Mouse (Mus musculus): Measurements from ENCODE around the gene Acox1. TPM values are rescaled to one million over a fixed set of nuclear protein-coding genes. Genes with fewer than 3 reads are reported as not detected.
A peak's percentile ranks its signal among the peaks of the same experiment; 100 is the strongest.

Gene Acox1
- polyA plus RNA-seq, 1 experiment from 2014 or later: 98.9 TPM

DNA sequence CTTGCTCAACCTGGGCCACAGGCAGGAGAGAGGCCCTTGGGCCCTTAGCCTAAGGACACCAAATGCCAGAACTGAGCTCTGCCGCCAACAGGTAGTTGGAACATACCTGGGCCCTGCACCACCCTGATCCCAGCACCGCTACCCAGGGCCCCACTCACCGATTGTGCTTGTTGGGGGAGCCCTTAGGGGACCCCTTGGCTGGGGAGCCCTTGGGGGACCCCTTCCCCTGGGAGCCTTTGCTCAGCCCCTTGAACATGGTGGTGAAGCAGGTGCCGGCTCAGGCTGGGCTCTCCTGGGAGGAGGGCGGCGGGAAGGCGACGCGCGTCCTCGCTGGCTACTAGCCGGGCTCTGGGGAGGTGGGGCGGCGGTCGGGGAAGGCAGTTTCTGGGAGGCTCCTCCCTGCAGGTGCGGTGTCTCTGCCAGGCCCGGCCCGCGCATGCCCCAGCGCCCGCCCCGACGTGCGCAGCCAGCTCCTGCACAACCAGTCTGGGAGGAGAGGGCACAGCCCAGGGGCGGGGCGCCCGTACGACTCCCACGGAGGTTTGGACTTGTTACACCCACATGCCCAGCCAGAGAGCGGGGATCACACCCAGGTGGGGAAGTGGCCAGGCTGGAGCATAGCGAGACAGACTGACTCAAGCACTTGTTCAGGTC is 39.0 kb upstream of the Acox1 start, which contains the start of gene Evpl:
Evpl (minus strand) TSS at position 336 of the 654 bp plus-strand sequence.
- Histone ChIP-seq H3K9ac (ENCODE audit: low read depth, low read length) (0 out of 2 replicates have a peak within 1 kb of the TSS, but pooled peaks have one; percentile 34), H3K4me3 (ENCODE audit: low read depth, low read length) (peak within 1 kb of the TSS; percentile 31), H3K4me1 (replicated peaks; ENCODE audit: control insufficient read depth, insufficient read depth, low read length) (peaks cover 7% of the 10 kb centered on the region), H3K36me3 (ENCODE audit: control insufficient read depth, insufficient read depth) (no peaks in the 10 kb centered on the region), H3K9me3 (ENCODE audit: control insufficient read depth) (no peaks in the 10 kb centered on the region), H3K27ac (ENCODE audit: low read depth, low read length) (no peak within 1 kb of the TSS), H3K27me3 (replicated peaks; ENCODE audit: control insufficient read depth, insufficient read depth, low read length) (no peaks in the 10 kb centered on the region), H3K4me2 (replicated peaks; ENCODE audit: low read depth) (peak within 1 kb of the TSS; percentile 69)
- peak; percentile 94 for ATAC-seq
- no peak for TF ChIP-seq CTCF (IDR thresholded peaks at IDR 0.05; ENCODE audit: low read depth)
- WGBS: 11% methylated on average over 31 of the region's 31 CpGs

DNA sequence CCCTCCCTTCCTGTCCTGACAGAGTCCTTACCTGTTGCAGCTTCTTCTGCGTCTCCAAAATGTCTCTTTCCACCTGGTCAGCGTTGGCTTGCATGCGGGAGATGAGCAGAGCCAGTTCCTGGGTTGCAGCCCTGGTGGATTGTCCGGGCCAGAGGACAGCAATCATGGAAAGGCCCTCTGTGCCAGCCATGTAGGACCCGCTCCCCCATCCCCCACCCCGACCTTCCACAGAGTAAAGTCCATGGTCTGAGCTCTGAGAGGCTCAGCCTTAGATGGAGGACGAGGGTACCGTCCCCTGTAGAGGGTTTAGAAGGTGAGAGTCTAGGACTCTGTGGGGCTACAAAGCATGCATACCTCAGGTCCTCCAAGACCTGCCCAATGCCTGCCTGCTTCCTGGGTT is 36.1 kb upstream of the Acox1 start:
- Histone ChIP-seq H3K9me3 (ENCODE audit: control insufficient read depth) (no peaks in the 10 kb centered on the region), H3K27me3 (replicated peaks; ENCODE audit: control insufficient read depth, insufficient read depth, low read length) (no peaks in the 10 kb centered on the region), H3K27ac (ENCODE audit: low read depth, low read length) (no peak overlapping the region), H3K9ac (ENCODE audit: low read depth, low read length) (no peak overlapping the region), H3K4me2 (replicated peaks; ENCODE audit: low read depth) (no peak overlapping the region), H3K4me1 (replicated peaks; ENCODE audit: control insufficient read depth, insufficient read depth, low read length) (no peaks in the 10 kb centered on the region), H3K36me3 (ENCODE audit: control insufficient read depth, insufficient read depth) (no peaks in the 10 kb centered on the region), H3K4me3 (ENCODE audit: low read depth, low read length) (no peak overlapping the region)
- no peak for TF ChIP-seq CTCF (IDR thresholded peaks at IDR 0.05; ENCODE audit: low read depth)
- WGBS: 86% methylated on average over 8 of the region's 8 CpGs
- ATAC-seq: no peak

DNA sequence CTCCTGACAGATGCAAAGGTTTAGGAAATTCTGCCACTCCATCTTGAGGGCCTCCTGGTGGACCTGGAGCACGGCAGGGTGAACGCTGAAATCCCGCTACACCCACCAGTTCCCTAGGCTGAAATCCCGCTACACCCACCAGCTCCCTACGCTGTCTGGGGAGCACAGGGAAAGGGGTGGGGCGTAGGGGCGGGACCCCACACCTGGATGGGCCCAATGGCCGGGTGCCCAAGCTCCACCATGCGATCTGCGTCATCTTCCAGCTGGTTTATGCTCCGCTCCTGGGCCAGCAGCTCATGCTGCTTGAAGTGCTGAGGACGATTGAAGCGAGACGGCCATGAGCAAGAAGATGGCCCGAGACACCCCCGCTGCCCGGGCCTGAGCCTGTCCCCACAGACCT is 33.6 kb upstream of the Acox1 start:
- H3K4me3 ChIP-seq (ENCODE audit: low read depth, low read length): no peak overlapping the region
- no peak for ATAC-seq
- no peak for TF ChIP-seq CTCF (IDR thresholded peaks at IDR 0.05; ENCODE audit: low read depth)
- H3K4me2 ChIP-seq (replicated peaks; ENCODE audit: low read depth): no peak overlapping the region
- H3K36me3 ChIP-seq (ENCODE audit: control insufficient read depth, insufficient read depth): no peaks in the 10 kb centered on the region
- H3K27ac ChIP-seq (ENCODE audit: low read depth, low read length): no peak overlapping the region
- 51% methylated on average over 17 of the region's 17 CpGs for WGBS
- no peaks in the 10 kb centered on the region for H3K9me3 ChIP-seq (ENCODE audit: control insufficient read depth)
- no peaks in the 10 kb centered on the region for H3K4me1 ChIP-seq (replicated peaks; ENCODE audit: control insufficient read depth, insufficient read depth, low read length)
- no peak overlapping the region for H3K9ac ChIP-seq (ENCODE audit: low read depth, low read length)
- H3K27me3 ChIP-seq (replicated peaks; ENCODE audit: control insufficient read depth, insufficient read depth, low read length): no peaks in the 10 kb centered on the region

DNA sequence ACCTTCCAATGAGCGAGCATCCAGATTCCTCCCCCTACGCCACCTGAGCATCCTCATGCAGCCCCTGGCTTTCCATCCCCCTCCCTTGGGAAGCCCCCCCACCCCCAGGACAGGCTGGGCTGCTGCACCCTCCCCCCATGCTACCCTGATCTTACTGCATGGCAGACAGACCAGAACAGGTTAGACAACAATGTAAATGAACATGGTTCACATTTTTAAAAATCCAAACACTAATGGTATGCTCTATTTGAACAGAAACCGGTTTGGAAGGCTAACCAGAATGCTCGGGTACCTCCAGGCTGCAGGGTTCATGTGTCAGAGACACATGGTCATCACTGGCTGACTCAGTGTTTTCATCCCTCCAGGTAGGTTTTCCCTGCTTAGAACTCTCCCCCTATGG is 29.9 kb upstream of the Acox1 start:
- Histone ChIP-seq H3K4me3 (ENCODE audit: low read depth, low read length) (no peak overlapping the region), H3K27me3 (replicated peaks; ENCODE audit: control insufficient read depth, insufficient read depth, low read length) (no peaks in the 10 kb centered on the region), H3K9ac (ENCODE audit: low read depth, low read length) (no peak overlapping the region), H3K4me1 (replicated peaks; ENCODE audit: control insufficient read depth, insufficient read depth, low read length) (no peaks in the 10 kb centered on the region), H3K4me2 (replicated peaks; ENCODE audit: low read depth) (no peak overlapping the region), H3K9me3 (ENCODE audit: control insufficient read depth) (no peaks in the 10 kb centered on the region), H3K36me3 (ENCODE audit: control insufficient read depth, insufficient read depth) (peaks cover 10% of the 10 kb centered on the region; the same call in 1 of the 2 replicates), H3K27ac (ENCODE audit: low read depth, low read length) (no peak overlapping the region)
- ATAC-seq: no peak
- TF ChIP-seq CTCF (IDR thresholded peaks at IDR 0.05; ENCODE audit: low read depth): no peak
- WGBS: 61% methylated on average over 4 of the region's 4 CpGs

DNA sequence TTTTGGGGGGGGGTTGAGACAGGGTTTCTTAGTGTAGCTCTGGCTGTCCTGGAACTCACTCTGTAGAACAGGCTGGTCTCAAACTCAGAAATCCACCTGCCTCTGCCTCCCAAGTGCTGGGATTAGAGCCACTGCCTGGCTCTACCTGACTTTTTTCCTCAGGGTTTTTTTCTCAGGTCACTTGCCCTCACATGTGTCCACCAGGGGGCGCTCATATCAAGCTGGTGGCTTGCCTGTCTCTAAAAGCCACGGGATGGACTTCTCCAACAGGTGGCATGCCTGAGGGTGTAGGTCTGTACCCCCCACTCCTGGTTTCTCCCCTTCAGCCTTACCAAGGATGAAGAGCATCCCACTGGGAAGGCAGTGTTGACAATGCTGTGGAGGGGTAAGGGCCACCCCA is 27.6 kb upstream of the Acox1 start:
- no peak overlapping the region for H3K4me2 ChIP-seq (replicated peaks; ENCODE audit: low read depth)
- WGBS: 0% methylated on average over 2 of the region's 2 CpGs
- ATAC-seq: peak; percentile 25; the same call in 1 of the 2 replicates
- no peaks in the 10 kb centered on the region for H3K9me3 ChIP-seq (ENCODE audit: control insufficient read depth)
- H3K27me3 ChIP-seq (replicated peaks; ENCODE audit: control insufficient read depth, insufficient read depth, low read length): no peaks in the 10 kb centered on the region
- no peaks in the 10 kb centered on the region for H3K4me1 ChIP-seq (replicated peaks; ENCODE audit: control insufficient read depth, insufficient read depth, low read length)
- peaks cover 17% of the 10 kb centered on the region; the same call in 1 of the 2 replicates for H3K36me3 ChIP-seq (ENCODE audit: control insufficient read depth, insufficient read depth)
- peak; percentile 98 for TF ChIP-seq CTCF (IDR thresholded peaks at IDR 0.05; ENCODE audit: low read depth)
- no peak overlapping the region for H3K4me3 ChIP-seq (ENCODE audit: low read depth, low read length)
- no peak overlapping the region for H3K9ac ChIP-seq (ENCODE audit: low read depth, low read length)
- H3K27ac ChIP-seq (ENCODE audit: low read depth, low read length): no peak overlapping the region

DNA sequence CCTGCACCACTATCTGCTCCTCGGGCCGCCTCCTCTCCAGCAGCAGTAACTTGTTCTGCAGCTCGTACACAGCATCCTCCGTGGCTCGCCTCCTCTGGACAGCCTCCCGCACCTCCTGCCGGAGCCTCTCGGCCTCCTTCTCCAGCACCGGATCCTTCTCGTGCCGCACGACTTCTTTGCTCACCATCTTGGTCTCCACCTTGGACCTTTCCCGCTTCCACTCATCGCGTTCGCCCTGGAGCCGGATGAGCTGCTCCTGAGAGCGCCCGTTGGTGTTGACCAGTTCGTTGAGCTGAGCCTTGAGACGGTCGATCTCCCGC is 23.9 kb upstream of the Acox1 start:
- 30% methylated on average over 23 of the region's 23 CpGs for WGBS
- H3K9ac ChIP-seq (ENCODE audit: low read depth, low read length): no peak overlapping the region; the same call in 1 of the 2 replicates
- peaks cover 5% of the 10 kb centered on the region; the same call in 1 of the 2 replicates for H3K27me3 ChIP-seq (replicated peaks; ENCODE audit: control insufficient read depth, insufficient read depth, low read length)
- peaks cover 17% of the 10 kb centered on the region; the same call in 1 of the 2 replicates for H3K36me3 ChIP-seq (ENCODE audit: control insufficient read depth, insufficient read depth)
- no peak for TF ChIP-seq CTCF (IDR thresholded peaks at IDR 0.05; ENCODE audit: low read depth)
- peaks cover 8% of the 10 kb centered on the region for H3K4me1 ChIP-seq (replicated peaks; ENCODE audit: control insufficient read depth, insufficient read depth, low read length)
- no peak for ATAC-seq
- H3K4me3 ChIP-seq (ENCODE audit: low read depth, low read length): peak overlapping the region; percentile 9
- no peak overlapping the region for H3K27ac ChIP-seq (ENCODE audit: low read depth, low read length)
- H3K4me2 ChIP-seq (replicated peaks; ENCODE audit: low read depth): peak overlapping the region; percentile 58
- no peaks in the 10 kb centered on the region for H3K9me3 ChIP-seq (ENCODE audit: control insufficient read depth)

Data from intestine, postnatal 0 days (tissue).